Mouse (Mus musculus) midbrain, embryonic 10.5 days (tissue): Measurements from ENCODE around the gene Dnase2b. TPM values are rescaled to one million over a fixed set of nuclear protein-coding genes. Genes with fewer than 3 reads are reported as not detected.

Experiments used
- DNase-seq: peaks from one replicate; pipeline ENCODE4 v3.0.0-alpha.2; 2017; ENCODE audit warnings: low spot score
- H3K27ac ChIP-seq: fragments of 300-500 bp; sonication (generic); replicated peaks from 2 replicates; pipeline ENCODE4 v1.5.1; 2016; ENCODE audit warnings: mild to moderate bottlenecking
- H3K27me3 ChIP-seq: fragments of 300-500 bp; sonication (generic); 2 replicates; pipeline ENCODE4 v1.6.1; 2016; ENCODE audit warnings: low read depth, mild to moderate bottlenecking; ENCODE audit not compliant: poor library complexity, severe bottlenecking
- H3K36me3 ChIP-seq: fragments of 300-500 bp; sonication (generic); 2 replicates; pipeline ENCODE4 v1.6.1; 2016; ENCODE audit warnings: mild to moderate bottlenecking, moderate library complexity
- H3K4me1 ChIP-seq: fragments of 300-500 bp; sonication (generic); 2 replicates; pipeline ENCODE4 v1.6.1; 2016
- H3K4me3 ChIP-seq: fragments of 300-500 bp; sonication (generic); 2 replicates; pipeline ENCODE4 v1.5.1; 2016; ENCODE audit warnings: mild to moderate bottlenecking, moderate library complexity
- H3K9me3 ChIP-seq: fragments of 300-500 bp; sonication (generic); replicated peaks from 2 replicates; pipeline ENCODE4 v1.6.1; 2016; ENCODE audit warnings: mild to moderate bottlenecking
- WGBS: fragments of 180-500 bp; shearing (Covaris S2); methylation state at CpG from one replicate; pipeline ENCODE4 v1.1.7; 2016; 5-methylcytosine and 5-hydroxymethylcytosine counted together
- polyA plus RNA-seq: library from polyadenylated mRNA; unstranded; fragments of >200 nt; fragmentation: Nextera tagmentation; extraction: Ambion mirVana; gene quantifications from 2 replicates; pipeline ENCODE4 v1.2.1, GENCODE M21; 2016

The Dnase2b gene
- not detected in 2 replicates for polyA plus RNA-seq

GRCm38 (mm10) chr3:146615496-146615895, at the start of gene Dnase2b:
Dnase2b (minus strand) TSS chr3:146615596.
- H3K27me3 ChIP-seq = no peaks in the 10 kb centered on the region
- no peaks in the 10 kb centered on the region for H3K4me1 ChIP-seq
- H3K36me3 ChIP-seq = no peaks in the 10 kb centered on the region
- DNase-seq = no peak
- no peaks in the 10 kb centered on the region for H3K9me3 ChIP-seq
- H3K4me3 ChIP-seq = no peak within 1 kb of the TSS
- H3K27ac ChIP-seq = no peak within 1 kb of the TSS
- WGBS = 91% methylated on average over 4 of the region's 4 CpGs

DNA sequence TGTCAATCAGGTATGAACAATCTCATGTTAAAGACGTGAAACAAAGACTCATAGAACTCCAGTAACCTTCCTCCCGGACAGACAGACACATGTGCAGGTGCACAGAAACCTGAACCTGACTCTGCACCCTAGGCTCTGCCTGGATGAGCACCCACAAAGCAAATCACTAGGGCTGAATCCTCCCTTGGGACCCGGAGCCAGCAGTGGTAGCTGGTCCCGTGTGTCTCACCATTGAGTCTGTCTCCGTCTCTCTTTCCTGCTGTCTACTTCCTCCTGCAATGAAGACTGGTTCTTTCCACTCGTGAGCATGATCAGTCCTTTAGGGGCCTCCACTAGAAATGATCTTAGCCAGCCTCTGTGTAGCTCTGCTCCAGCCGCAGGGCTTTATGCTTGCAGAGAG, 46.5 kb upstream of the Dnase2b start:
- no peaks in the 10 kb centered on the region for H3K9me3 ChIP-seq
- H3K4me1 ChIP-seq = no peaks in the 10 kb centered on the region
- H3K27me3 ChIP-seq = no peaks in the 10 kb centered on the region
- no peak overlapping the region for H3K4me3 ChIP-seq
- no peaks in the 10 kb centered on the region for H3K36me3 ChIP-seq
- no peak overlapping the region for H3K27ac ChIP-seq
- WGBS = 83% methylated on average over 7 of the region's 7 CpGs
- DNase-seq = no peak

- 86% methylated on average over 6 of the region's 6 CpGs for WGBS
- no peak overlapping the region for H3K27ac ChIP-seq
Measured at GRCm38 (mm10) chr3:146661001-146661400, 45.6 kb upstream of the Dnase2b start.

DNA sequence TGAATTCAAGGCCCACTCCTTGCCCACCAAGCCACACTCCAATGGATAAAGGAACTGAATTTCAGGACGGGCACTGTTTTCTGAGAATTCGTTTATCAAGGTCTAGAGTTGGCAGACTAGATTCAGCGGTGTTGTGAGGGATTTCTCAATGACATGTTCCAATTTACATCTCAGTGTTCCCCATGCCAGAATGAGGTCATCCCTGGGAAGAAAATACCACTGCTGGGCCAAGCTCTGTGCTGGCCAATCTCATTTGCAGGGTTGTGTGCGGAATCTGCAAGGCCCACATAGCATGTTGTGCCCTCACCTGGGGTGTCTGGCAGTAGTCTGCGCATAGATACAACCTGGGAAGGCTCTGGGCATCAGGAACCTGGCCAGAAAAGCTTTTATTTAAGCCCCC, 43.9 kb upstream of the Dnase2b start:
- Histone ChIP-seq H3K4me1 (no peaks in the 10 kb centered on the region), H3K9me3 (no peaks in the 10 kb centered on the region), H3K36me3 (no peaks in the 10 kb centered on the region), H3K27ac (no peak overlapping the region), H3K27me3 (no peaks in the 10 kb centered on the region), H3K4me3 (no peak overlapping the region)
- 94% methylated on average over 5 of the region's 5 CpGs for WGBS
- DNase-seq = no peak

More at GRCm38 (mm10) chr3:146661001-146661400, 45.6 kb upstream of the Dnase2b start:
- no peaks in the 10 kb centered on the region for H3K4me1 ChIP-seq
- no peaks in the 10 kb centered on the region for H3K27me3 ChIP-seq
- H3K9me3 ChIP-seq = no peaks in the 10 kb centered on the region
- no peak overlapping the region for H3K4me3 ChIP-seq
- H3K36me3 ChIP-seq = no peaks in the 10 kb centered on the region
- no peak for DNase-seq

DNA sequence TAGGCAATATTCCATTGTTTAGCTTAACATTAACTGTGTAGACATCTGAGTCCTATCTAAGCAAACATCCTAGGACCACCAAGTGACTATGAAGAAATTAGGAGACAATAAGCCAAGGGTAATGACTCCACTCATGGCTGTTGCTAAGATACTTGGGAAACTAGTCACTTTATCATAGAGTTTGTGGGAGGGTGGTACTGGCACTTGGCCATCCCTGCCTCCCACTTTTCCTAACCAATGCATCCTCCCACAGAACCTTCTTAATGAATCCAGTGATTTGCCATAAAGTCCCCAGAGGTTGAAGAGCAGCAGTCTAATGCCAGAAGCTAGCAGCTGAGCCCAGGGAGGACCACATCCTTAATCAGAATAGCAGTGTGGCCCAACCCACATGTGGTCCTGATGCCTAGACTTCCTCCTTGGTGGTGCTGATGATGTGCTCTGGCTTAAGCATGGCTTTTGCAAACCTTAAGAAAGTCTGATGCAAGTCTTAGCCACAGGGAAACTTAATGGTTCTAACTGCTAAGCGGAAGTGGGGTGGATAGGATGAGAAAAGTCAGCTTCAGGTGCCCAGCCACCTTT, 42.8 kb upstream of the Dnase2b start:
- no peaks in the 10 kb centered on the region for H3K36me3 ChIP-seq
- no peak overlapping the region for H3K4me3 ChIP-seq
- H3K4me1 ChIP-seq = no peaks in the 10 kb centered on the region
- no peak overlapping the region for H3K27ac ChIP-seq
- H3K9me3 ChIP-seq = no peaks in the 10 kb centered on the region
- no peaks in the 10 kb centered on the region for H3K27me3 ChIP-seq
- DNase-seq = no peak
- 91% methylated on average over 1 of the region's 1 CpGs for WGBS

- DNase-seq = no peak
- Histone ChIP-seq H3K36me3 (no peaks in the 10 kb centered on the region), H3K4me3 (no peak overlapping the region), H3K27ac (no peak overlapping the region), H3K4me1 (no peaks in the 10 kb centered on the region), H3K9me3 (no peaks in the 10 kb centered on the region), H3K27me3 (no peaks in the 10 kb centered on the region)
- 96% methylated on average over 5 of the region's 5 CpGs for WGBS
Measured at GRCm38 (mm10) chr3:146657433-146657832, 42.0 kb upstream of the Dnase2b start.

DNA sequence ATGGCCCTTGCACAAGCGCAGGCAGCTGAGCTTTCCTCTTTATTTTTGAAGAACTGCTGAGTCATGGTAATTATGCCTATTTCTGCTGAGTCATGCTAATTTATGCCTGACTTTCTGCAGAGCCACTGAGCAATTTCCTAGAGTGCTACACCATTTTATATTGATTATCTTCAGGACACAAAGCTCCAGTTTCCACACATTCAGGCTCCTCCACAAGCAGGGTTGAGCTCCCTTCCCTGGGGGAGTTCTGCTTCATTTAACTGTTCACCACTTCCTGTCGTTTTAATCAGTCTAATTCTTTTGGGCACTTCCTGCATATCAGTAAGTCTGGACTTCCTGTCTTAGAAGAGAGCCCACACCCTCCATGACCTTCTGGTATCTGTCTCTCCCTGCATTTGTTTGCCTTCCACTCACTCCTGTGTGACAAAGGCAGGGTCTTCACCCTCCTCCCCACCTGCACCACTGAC, 39.7 kb upstream of the Dnase2b start:
- no peak for DNase-seq
- Histone ChIP-seq H3K27ac (no peak overlapping the region), H3K4me3 (no peak overlapping the region), H3K9me3 (no peaks in the 10 kb centered on the region), H3K36me3 (no peaks in the 10 kb centered on the region), H3K27me3 (no peaks in the 10 kb centered on the region), H3K4me1 (no peaks in the 10 kb centered on the region)
- 83% methylated on average over 2 of the region's 2 CpGs for WGBS

DNA sequence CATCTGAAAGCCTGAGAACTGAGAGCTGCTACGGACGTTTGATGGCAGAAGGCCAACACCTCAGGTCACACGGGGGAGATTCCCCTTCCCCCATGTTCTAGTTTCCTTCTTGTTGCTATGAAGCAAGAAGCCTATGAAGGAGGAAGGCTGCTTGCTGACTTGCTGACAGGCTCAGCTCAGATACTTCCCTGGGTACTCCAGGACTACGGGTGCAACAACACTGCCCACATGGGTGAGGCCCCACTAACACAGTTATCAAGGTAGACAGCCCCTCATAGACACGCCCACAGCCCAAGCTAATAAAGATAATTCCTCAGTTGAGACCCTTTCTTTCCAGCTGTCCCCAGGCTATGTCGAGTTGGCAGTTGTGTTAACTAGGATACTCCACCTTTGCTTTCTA, 38.3 kb upstream of the Dnase2b start:
- Histone ChIP-seq H3K36me3 (no peaks in the 10 kb centered on the region), H3K27ac (no peak overlapping the region)
- 81% methylated on average over 6 of the region's 6 CpGs for WGBS

DNA sequence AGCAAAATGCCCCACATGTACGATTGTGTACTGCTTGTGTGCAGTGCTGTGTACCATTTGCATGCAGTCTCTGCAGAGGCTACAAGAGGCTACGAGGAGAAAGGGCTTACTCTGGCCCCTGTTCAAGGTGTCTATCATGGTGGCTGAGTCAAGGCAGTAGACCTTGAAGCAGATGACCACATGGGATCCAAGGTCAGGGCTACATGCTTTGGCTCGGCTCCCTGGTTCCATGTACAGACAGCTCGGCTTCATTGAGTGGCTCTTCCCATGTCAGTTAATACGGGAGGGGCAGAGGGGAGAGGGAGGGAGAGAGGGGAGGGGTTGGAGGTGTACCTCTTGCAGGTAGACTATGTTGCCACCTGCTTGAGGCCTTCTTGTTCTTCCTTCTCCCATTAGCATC, 37.0 kb upstream of the Dnase2b start:
- Histone ChIP-seq H3K36me3 (no peaks in the 10 kb centered on the region), H3K4me3 (no peak overlapping the region), H3K9me3 (no peaks in the 10 kb centered on the region), H3K27ac (no peak overlapping the region), H3K27me3 (no peaks in the 10 kb centered on the region), H3K4me1 (no peaks in the 10 kb centered on the region)
- no peak for DNase-seq
- WGBS = 90% methylated on average over 5 of the region's 5 CpGs

More for the DNA sequence above, 38.3 kb upstream of the Dnase2b start:
- Histone ChIP-seq H3K4me3 (no peak overlapping the region), H3K4me1 (no peaks in the 10 kb centered on the region), H3K9me3 (no peaks in the 10 kb centered on the region), H3K27me3 (no peaks in the 10 kb centered on the region)
- no peak for DNase-seq

DNA sequence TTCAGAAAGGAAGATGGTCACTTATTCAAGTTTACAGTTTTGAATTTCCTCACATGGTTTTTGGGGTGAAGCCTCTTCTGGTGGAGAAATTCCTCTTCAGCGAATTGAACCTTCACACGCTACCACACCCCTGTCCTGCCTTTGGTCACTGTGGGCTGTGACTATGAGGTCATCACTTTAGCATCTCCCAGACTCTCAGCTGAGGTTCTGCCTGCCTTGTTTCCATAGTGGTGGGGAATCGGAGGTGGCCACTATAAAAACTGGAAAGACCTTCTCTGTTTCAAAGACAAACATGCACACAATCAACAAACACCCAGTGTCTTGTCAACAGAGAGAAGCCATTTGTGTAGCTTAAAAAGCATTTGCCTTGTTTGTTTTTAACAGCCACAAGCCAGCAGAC, 35.8 kb upstream of the Dnase2b start, which contains the start of gene 4930503B20Rik:
Gene 4930503B20Rik (minus strand): TSS at position 101 of the 400 bp plus-strand sequence.
- no peak within 1 kb of the TSS for H3K4me3 ChIP-seq
- DNase-seq = no peak
- H3K27me3 ChIP-seq = no peaks in the 10 kb centered on the region
- WGBS = 80% methylated on average over 3 of the region's 3 CpGs
- no peak within 1 kb of the TSS for H3K27ac ChIP-seq
- H3K4me1 ChIP-seq = no peaks in the 10 kb centered on the region
- H3K9me3 ChIP-seq = no peaks in the 10 kb centered on the region
- no peaks in the 10 kb centered on the region for H3K36me3 ChIP-seq

- WGBS = 93% methylated on average over 10 of the region's 10 CpGs
- H3K36me3 ChIP-seq = no peaks in the 10 kb centered on the region
- H3K9me3 ChIP-seq = no peaks in the 10 kb centered on the region
Measured at GRCm38 (mm10) chr3:146650716-146651115, 35.3 kb upstream of the Dnase2b start.

DNA sequence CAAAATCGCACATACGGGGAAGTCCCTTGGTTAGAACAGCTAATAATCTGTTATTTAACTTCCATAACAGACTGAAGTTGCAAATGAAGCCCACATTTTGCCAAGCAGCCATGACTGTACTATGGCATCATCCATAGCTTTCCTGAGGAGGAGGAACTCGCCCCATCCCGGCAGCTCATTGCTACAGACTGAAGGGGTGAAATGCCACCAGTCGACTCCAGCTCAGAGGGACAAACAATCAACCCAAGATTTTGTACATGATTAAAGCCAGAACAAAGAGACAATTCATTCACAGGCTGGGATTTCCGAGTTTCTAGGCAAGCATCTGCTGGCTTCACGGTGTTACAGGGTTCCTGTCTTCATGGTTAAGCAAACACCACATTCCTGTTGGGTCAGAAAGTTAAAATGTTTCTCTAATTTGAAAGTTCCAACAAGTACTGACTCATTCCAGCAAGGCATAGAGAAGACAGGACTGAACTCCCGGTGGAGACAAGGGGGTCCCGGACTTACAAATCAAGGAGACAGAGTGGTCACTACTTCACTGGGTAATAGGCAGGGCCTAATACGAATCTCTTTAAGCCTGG, 34.0 kb upstream of the Dnase2b start:
- no peaks in the 10 kb centered on the region for H3K9me3 ChIP-seq
- DNase-seq = no peak
- 80% methylated on average over 10 of the region's 10 CpGs for WGBS
- H3K27ac ChIP-seq = no peak overlapping the region
- no peaks in the 10 kb centered on the region for H3K27me3 ChIP-seq
- H3K36me3 ChIP-seq = no peaks in the 10 kb centered on the region
- no peak overlapping the region for H3K4me3 ChIP-seq
- H3K4me1 ChIP-seq = no peaks in the 10 kb centered on the region

More at GRCm38 (mm10) chr3:146650716-146651115, 35.3 kb upstream of the Dnase2b start:
- Histone ChIP-seq H3K27me3 (no peaks in the 10 kb centered on the region), H3K4me1 (no peaks in the 10 kb centered on the region), H3K4me3 (no peak overlapping the region), H3K27ac (no peak overlapping the region)
- no peak for DNase-seq

DNA sequence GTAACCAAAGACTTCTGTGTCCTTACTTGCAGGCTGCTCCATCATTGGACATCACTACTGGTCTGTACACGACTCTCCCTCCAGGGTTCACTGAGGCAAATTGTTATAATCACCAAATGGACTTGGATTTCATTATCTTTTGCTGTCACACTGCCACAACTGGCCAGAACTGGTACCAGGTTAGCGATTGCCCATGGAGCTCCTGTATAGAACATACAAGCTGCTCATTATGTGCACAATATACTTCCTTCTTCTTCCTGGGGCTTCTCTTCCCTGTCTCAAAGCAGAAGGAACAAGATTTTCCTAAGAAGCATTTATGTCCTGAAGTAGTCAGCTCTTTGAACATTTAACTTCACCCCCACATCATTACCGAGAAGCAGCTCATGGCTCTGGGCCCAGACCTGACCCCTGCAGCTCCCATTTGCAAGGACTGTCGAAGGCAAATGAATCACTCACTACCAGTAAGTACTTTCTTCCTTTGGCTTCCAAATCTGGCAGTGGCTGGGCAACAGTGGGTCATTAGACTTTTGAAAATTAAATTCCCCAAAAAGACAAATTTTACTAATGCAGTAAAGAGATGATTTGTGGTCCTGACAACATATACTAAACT, 26.5 kb upstream of the Dnase2b start:
- DNase-seq = no peak
- H3K4me1 ChIP-seq = no peaks in the 10 kb centered on the region
- H3K9me3 ChIP-seq = no peaks in the 10 kb centered on the region
- no peaks in the 10 kb centered on the region for H3K36me3 ChIP-seq
- no peaks in the 10 kb centered on the region for H3K27me3 ChIP-seq
- no peak overlapping the region for H3K4me3 ChIP-seq
- WGBS = 63% methylated on average over 4 of the region's 4 CpGs
- no peak overlapping the region for H3K27ac ChIP-seq
